Mouse (Mus musculus): ENCODE data around the gene Ipo13.
A peak's percentile ranks its signal among the peaks of the same experiment; 100 is the strongest.

Gene Ipo13

DNA sequence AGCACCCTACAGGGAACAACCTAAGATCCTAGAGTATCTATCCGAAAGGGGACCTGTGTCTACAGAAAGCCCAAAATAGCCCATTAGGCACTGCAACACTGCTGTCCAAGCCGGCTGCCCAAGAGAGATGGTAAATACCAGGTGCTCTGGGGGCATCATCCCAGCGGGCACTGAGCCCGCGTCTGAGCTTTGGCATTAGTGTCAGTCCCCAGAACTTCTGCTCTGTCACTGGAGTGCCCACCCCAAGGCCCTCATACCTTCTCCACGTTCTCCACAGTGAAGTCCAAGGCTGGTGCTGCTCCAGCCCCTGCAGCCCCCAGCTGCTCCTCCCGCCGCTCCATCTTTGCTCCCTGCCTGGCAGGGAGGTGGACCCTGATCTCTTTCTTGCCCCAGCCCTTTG, 768 bp downstream of the Ipo13 start:
- DNase-seq (ENCODE audit: low spot score) = no peak

DNA sequence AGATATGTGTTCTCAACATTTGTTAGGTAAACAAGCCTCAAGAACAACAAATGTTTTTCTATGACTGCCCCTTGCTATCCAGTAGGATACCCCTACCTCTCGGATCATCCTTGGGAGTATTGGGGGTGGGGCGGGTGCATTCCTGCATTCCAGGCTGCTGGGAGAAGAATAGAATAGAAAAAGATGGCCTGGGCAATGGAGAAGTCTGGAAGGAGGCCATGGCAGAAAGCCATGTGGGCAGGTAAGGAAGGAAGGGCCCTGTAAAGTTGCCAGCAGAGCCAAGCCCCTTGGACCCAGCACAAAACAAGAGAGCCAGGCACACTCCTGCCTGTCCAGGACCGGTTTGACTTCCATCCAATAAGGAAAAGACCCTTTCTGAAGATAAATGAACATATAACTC, 1.4 kb downstream of the Ipo13 start:
- no peak for DNase-seq (ENCODE audit: low spot score)

DNA sequence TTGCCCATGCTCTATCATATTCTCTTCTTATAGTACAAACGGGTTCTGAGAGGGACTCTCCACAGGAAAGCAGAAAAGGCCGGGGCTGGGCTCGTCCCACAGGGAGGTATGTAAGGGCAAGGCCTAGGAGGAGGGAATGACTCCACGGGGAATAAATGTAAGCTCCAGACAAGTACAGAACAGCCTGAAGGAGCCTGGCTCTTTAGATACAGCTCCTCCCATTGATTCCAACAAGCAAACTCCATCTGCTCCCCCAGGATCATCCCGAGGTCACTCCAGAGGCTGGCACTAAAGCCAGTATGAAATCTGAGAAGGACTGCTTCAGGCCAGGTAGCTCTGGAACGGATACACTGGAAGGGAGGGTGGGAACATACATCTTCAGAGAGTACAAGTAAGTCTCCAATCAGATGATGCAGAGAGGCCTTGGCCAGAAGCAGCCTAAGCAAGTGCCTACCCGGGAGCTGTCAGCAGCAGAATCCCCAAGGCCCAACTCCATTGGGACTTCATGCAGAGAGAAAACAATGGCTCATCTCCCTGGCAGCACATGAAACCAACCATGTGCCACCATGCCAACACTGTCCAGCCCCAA, 2.0 kb downstream of the Ipo13 start:
- DNase-seq (ENCODE audit: low spot score) = no peak

DNA sequence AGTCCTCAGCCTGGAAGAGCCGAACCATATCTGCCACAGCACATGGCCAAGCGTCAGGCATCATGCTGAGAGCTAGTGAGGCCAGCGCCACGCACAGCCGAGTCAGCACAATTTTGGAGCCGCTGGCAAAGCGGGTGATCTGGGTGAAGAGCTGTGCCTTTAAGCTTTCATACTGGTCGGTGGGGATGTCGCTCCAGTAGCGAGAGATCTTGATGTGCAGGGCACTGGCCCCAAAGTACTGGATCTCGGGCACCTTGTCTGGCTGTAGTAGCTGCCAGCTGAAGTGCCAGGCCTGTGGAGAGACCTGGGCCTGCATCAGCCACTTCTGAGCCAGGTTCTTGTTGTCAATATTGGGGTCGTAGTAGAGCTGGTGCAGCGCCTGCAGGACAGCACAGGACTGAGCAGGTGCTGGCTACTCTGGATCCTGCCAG, 2.7 kb downstream of the Ipo13 start:
- no peak for DNase-seq (ENCODE audit: low spot score)

DNA sequence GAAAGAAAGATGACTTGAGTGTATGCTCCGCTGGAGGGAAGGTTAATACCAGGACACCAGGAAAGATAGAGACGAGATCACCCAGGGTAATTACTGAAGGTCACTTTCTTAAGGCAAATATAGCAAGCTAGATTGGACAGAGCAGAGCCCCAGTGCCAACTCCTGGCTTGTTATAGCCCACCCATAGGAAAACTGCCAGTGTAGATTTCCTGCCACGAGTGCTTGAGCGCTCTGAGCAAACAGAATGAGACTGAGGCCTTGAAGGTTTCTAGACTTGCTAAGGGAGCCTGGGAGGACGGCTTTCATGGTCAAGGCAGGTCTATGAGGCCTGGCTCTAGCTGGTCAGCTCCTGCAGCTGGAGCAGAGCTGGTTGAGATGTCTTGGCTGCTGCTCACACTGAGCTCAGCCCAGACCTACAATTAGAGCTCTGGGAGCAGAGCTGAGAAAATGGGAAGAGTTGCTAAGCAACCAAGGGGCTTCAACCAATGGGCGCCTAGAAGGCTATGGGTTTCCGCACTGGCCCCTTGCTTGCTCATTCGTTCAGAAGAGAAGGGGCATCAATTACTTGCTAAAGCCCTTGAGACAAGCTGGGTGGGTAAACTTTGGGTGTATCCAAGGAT, 5.9 kb downstream of the Ipo13 start:
- DNase-seq (ENCODE audit: low spot score) = no peak

DNA sequence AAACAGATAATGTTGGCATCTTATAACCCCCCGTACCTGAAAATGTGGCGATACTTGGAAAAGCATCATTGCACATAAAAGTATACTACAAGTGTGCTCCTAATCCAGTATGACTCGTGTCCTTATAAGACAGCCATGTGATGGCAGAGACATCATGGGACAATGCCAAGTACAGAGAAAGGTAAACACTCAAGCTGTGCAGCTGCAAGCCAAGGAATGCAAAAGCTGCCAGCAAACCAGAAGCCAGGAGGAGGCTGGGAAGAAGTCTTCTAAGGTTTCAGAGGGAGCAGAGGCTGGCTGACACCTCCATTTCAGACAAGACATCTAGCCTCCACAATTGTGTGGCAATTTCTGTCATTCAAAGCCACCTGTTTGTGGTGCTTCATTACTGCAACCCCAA, 8.6 kb downstream of the Ipo13 start:
- no peak for DNase-seq (ENCODE audit: low spot score)

DNA sequence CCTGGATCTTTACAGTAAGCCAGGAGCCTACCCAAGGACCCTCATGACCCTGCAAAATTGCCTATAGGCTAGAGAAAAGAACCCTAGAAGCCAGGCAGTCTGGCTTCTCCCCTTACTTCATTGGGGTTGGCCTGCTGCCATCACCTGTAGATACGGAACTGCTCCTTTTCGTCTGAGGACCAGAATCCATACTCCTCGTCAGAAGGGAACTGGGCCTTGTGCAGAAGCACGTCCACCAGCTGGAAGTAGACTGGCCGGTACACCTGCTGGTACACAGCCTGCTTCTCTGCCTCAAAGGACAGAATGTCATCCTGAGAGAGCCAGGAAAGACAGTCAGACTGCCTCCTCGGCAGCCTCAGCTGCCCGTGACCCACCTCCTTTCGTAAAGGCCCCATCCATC, 10.0 kb downstream of the Ipo13 start:
- no peak for DNase-seq (ENCODE audit: low spot score)

DNA sequence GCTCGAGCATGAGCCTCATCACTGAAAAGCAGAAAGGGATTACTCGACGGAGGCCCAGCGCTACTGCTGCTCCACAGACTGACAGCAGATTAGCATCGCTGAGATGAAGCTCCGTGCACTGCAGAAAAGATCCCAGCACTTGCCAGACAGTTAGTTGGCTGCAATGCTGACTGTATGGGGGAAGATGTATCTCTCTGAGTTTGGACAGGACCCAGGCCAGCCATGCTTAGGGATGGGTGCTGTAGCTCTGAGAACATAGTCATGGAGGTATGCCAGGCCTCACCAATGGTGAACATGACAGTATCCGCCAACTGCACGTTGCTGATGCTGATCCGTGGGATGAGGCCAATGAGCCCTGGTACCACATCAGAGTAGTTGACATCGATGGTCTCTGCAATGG, 10.7 kb downstream of the Ipo13 start:
- no peak for DNase-seq (ENCODE audit: low spot score)

DNA sequence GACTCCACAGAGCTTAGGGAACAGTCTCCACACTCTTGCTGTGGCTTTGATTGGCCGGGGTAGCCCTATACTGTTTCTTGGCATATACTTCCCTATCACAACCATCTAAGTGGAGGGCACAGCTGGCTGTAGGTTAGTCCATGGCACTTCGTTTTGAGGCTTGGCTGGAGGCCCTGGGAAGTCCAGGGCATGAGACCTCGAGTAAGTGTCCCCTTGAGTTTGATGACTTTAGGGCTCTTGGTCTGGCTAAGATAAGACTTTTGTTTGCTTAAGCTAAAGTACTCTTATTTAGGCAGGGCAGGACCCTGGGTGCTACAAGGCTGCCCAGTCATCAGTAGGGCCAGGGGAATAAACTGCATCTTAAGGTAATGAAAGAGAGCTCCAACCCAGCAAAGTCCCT, 16.7 kb downstream of the Ipo13 start:
- no peak for DNase-seq (ENCODE audit: low spot score)

DNA sequence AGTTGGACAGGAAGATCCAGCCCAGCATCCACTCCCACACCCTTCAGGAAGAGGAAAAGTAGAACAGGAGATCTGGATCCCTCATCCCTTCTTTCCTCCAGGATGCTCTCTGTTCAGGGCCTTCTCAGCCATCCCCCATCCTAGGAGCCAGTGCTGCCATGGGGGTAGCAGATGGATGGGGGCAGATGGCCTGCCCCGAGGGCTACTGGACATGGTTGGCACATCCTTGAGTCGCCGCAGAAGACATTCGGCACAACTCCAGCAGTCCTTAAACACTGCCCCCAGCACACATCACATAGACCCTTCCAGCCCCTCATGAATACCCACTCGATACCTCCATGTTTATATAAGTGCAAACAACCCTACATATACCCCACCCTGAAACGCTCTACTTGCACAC, 18.8 kb downstream of the Ipo13 start:
- DNase-seq (ENCODE audit: low spot score) = no peak

DNA sequence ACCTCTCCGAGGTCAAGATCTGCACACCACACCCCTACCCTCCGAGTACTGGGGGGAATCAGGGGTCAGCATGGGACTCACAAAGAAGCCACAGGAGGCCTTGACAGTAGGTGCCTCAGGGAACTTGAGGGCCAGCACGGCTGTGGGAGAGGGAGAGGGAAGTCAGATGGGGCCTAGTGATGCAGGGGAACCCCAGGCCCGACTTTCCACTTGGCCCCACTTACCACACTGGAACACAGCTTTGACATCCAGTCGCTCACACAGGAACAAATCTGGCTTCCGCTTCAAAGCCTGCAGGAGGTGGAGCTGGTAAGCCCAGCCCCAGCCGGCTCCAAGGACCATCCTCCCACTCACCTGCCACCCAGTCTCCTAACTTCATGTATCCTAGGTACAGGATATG, 19.5 kb downstream of the Ipo13 start:
- no peak for DNase-seq (ENCODE audit: low spot score)

DNA sequence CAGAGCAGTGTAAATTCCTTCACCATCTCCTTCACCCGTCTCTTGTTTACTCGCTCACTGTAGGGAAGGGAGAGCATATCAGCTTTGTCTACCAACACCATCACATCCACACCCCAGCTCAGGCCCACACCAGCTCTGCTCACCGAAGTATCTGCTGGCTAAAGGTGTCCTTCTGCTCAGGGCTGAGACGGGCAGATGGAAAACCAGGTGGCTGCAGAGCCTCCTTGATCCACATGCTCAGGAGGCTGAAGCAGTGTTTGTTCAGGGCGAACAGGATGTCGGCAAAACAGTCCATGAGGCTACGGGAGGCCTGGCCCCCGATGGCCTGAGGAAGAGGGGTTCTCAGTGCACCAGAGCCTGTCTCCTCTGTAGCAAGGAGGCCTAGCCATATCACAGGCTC, 20.2 kb downstream of the Ipo13 start:
- no peak for DNase-seq (ENCODE audit: low spot score)

DNA sequence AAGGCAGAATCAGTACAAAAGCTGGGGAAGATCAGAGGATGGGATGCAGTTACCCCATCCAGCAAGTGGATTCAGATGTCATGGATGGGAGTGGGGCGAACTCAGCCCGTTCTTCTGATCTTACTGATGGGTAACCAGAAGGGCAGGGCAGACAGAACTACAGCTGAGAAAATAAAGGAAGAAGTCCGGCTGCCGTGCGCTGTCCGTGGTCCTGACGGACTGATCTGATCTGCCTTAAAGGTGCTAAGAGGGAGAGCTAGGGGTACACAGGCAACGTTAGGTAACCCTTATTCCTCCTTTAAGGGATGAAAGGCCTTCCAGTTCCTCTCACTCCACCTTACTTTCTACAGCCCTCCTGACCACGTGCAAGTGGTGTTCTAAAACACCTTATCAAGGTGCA, 21.4 kb downstream of the Ipo13 start:
- DNase-seq (ENCODE audit: low spot score) = peak; percentile 60

DNA sequence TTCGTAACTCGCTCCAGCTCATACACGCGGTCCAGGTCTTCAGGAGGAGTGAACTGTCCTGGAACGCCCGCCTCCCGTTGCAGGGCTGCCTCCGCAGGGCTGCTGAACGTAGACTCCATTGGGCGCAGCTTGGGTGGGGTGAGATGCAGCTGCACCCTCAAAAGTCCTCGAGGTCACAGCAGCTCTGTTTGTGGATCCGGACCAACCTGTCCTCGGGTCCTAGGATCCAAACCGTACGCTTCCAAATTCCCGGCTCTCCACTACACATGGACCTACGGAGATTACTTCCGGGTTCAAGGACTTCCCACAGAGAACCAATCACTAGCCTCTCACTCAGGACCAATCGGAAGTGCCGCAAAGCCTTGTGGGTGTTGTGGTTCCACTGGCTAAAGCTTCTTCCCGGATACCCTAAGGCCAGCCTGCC, 23.0 kb downstream of the Ipo13 start, which contains the start of gene Dph2:
Gene Dph2 (minus strand): TSS at position 295 of the 424 bp plus-strand sequence.
- DNase-seq (ENCODE audit: low spot score) = peak; percentile 86

DNA sequence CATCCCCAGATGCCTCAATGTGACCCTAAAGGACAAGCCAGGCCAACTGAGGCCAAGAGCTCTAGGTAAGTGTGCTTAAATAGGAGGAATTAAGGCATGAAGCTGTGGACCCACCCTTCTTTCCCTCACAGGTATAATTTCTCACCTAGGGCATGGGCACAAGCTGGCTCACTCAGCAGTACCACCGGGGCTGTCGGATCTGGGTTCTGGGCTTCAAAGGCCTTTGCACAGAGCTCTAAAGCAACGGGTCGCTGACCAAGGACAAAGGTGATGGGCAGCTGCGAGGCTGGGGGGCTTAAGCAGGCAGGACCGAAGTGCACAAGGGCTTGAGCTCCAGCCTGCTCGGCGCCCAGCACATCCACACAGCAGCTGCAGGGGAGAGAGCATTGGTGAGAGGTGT, 24.0 kb downstream of the Ipo13 start:
- no peak for DNase-seq (ENCODE audit: low spot score)

DNA sequence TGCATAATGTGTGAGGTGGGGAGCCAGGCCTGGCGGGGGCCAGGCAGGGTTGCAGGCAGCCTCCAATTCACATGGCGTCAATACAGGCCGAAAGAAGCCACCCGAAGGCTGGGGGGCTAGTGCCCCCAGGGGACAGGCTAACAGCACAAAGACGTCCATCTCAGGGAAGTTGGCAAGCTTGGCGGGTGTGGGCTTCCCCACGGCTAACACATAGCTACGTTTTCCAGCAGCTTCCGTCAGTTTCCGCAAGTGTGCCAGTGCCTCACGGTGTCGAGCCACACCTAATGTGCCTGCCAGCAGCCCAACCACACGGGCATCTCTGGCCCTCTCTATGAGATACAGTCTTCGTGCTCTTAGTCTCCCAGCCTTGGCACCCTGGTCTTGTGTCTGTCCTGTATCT, 24.8 kb downstream of the Ipo13 start:
- DNase-seq (ENCODE audit: low spot score) = no peak

DNA sequence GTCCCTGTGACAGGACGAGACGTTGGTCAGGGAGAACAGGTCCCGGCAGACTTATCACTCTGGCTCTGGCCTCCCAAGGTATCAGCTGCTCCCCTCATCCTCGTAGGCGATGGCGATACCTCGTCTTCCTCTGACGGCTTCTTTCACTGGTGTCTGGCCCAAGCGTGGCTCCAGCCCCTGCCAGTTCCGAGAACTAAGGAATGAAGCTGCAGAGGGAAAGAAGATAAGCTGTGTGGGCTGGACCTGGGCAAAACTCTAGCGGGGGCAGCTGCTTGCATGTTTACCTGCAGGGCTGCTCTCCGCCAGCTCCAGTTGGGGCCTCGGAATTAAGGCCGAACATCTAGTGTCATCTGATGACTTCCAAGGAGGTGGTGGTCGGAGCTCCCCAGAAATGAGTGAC, 25.3 kb downstream of the Ipo13 start:
- no peak for DNase-seq (ENCODE audit: low spot score)

DNA sequence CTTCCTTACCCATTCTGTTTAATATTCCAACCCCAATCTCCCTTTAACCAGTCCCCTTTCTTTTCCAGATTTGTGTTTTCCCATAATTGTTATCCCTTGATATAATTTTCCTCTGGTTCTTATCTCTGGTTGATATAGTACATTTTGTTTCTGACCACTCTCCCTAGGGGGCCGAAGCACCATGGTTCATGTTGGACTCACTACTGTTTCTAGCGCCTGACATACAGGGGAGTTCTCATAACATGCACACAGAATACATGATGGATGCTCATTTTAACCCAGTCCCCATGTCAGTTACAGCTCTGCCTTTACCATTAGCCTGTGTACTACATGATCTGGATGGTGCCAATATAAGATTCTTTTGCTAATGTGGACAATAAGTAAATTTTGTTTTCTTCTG, 26.9 kb downstream of the Ipo13 start:
- DNase-seq (ENCODE audit: low spot score) = no peak

DNA sequence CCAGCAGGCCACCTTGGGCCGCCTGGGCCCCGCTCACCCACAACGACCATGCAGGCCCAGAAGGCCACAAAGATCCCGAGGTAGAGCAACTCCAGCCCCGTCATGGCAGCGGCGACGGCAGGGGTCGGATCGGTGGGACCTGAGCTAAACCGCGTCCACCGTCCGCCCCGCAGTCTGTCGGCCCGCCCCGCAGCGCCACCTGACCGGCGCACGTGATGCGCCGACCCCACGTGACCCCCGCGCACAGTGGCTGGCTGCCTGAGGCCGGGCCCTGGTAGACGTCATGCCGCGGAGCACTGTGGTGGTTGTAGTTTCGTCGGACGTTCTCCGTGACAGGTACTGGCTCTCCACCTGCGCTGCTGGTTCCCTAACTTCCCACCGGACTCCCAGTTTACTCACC, 27.7 kb downstream of the Ipo13 start, which contains the start of gene Atp6v0b:
Gene Atp6v0b (minus strand): TSS at position 201 of the 400 bp plus-strand sequence.
- DNase-seq (ENCODE audit: low spot score) = peak; percentile 95

DNA sequence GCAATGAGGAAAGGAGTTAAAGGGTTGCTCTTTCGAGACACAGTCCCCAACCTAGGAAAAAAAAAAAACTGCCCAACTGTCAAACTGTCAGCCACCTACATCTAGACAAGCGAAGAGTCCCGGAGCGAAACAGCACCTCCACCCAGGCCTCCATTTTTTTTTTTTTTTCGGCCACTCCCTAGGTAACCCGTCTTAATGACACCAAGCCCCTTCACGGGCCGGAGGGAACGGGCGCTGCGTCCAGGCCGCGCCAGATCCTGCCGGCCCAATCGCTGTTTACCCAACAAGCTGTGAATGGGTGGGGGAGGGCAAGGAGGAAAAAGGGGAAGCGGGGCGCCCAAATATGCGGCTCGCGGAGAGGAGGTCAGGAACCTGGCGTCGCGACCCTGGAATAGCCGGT, 28.2 kb downstream of the Ipo13 start:
- peak; percentile 63 for DNase-seq (ENCODE audit: low spot score)

DNA sequence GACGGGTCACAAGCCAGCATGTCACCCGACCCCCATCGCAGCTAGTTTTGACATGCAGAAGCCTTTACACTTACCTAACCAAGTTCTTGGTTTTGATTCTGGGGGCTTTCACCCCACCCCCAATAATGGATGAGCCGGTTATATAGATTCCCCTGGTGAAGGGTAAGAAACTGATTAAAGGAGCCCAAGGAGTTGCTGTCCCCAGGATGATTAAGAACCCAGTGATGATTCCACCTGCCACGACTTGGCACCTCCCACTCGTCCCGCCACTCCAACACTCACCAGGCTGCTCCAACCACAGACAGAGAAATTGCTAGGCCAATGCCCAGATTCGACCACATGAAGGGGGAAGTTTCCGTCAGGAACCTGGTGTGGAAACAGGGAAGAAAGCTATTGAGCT, 28.8 kb downstream of the Ipo13 start:
- DNase-seq (ENCODE audit: low spot score) = no peak

DNA sequence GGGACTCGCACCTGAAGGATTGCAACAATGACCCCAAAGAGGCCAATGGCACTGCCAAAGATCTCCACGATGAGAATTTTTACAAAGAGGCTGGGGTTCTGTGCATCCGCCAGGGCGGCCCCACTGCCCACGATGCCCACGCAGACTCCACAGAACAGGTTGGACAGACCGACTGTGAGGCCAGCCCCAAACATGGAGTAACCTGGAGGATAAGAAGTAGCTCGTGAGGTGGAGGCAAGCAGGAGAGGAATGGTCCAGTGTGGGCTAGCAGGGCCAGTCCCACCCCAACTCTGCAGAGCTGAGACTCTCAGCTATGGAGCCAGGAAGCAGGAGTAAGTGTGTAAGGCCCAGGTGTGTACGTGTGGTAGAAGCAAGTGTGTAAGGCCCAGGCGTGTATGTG, 29.7 kb downstream of the Ipo13 start:
- DNase-seq (ENCODE audit: low spot score) = no peak

DNA sequence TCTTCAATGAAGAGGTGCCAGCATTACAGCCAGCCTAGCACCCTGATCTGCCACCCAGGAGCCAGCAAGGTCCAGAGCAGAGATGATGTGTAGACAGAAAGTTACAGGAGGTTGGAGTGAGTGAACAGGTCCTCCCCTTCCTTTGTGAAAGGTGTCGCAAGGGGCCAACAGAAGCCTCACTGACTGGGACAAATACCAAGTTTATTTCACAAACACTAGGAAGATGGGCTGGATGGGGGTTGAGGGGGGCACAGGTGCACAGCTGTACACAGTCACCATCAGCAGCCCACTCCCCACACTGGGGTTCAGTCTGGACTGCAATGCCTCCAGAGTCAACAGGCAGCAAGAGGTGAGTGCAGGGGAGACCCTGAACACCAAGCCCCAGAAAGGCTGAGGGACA, 30.7 kb downstream of the Ipo13 start:
- no peak for DNase-seq (ENCODE audit: low spot score)

Measured in testis, postnatal 14 days (tissue).